Mouse (Mus musculus) myocyte (in vitro differentiated cells): Measurements from ENCODE around the gene Lin7b. TPM values are rescaled to one million over a fixed set of nuclear protein-coding genes. Genes with fewer than 3 reads are reported as not detected.

Experiments
- H3K27me3 ChIP-seq: one replicate; pipeline ENCODE4 v1.6.1; 2011; ENCODE audit not compliant: control insufficient read depth, insufficient read depth, insufficient read length
- H3K36me3 ChIP-seq: one replicate; pipeline ENCODE4 v1.6.1; 2011; ENCODE audit not compliant: control insufficient read depth, insufficient read depth
- H3K4me2 ChIP-seq: one replicate; pipeline ENCODE4 v1.6.1; 2011; ENCODE audit warnings: low read depth, control low read depth
- H3K4me3 ChIP-seq: one replicate; pipeline ENCODE4 v1.5.1; 2011; ENCODE audit warnings: mild to moderate bottlenecking, control low read depth, moderate library complexity
- H3K79me2 ChIP-seq: one replicate; pipeline ENCODE4 v1.6.1; 2011; ENCODE audit not compliant: control insufficient read depth, insufficient read depth
- H3ac ChIP-seq: one replicate; pipeline ENCODE4 v1.6.1; 2011; ENCODE audit not compliant: control insufficient read depth, insufficient read length
- CEBPB ChIP-seq: IDR thresholded peaks from 2 replicates; pipeline ENCODE4 v1.6.1; 2011; ENCODE audit warnings: mild to moderate bottlenecking, moderate library complexity; ENCODE audit not compliant: poor library complexity, insufficient read depth, severe bottlenecking
- E2F4 ChIP-seq: IDR thresholded peaks from one replicate; pipeline ENCODE4 v1.6.1; 2011; ENCODE audit warnings: mild to moderate bottlenecking, control low read depth, moderate library complexity; ENCODE audit not compliant: insufficient read depth
- MAX ChIP-seq: IDR thresholded peaks from one replicate; pipeline ENCODE4 v1.6.1; 2011; ENCODE audit warnings: low read depth, mild to moderate bottlenecking, control low read depth
- MYOD1 ChIP-seq, 3 experiments: IDR thresholded peaks; one replicate each; pipeline ENCODE4 v1.6.1; 2011; ENCODE audit warnings: control low read depth in 2 of 3, low read depth in 2 of 3, mild to moderate bottlenecking in 2 of 3, moderate library complexity in 1 of 3; ENCODE audit not compliant: insufficient read length in 2 of 3, control insufficient read depth in 1 of 3
- MYOG ChIP-seq, 3 experiments: IDR thresholded peaks; one replicate each; pipeline ENCODE4 v1.6.1; 2011; ENCODE audit warnings: control low read depth in 2 of 3, low read depth in 2 of 3, mild to moderate bottlenecking in 2 of 3; ENCODE audit not compliant: insufficient read length in 2 of 3, control insufficient read depth in 1 of 3, insufficient read depth in 1 of 3
- POLR2A ChIP-seq: IDR thresholded peaks from one replicate; pipeline ENCODE4 v1.6.1; 2011; ENCODE audit warnings: low read depth, mild to moderate bottlenecking, control low read depth, moderate library complexity; ENCODE audit not compliant: insufficient read length
- POLR2AphosphoS2 ChIP-seq: IDR thresholded peaks from one replicate; pipeline ENCODE4 v1.6.1; 2011; ENCODE audit warnings: low read depth, control low read depth; ENCODE audit not compliant: insufficient read length
- REST ChIP-seq: IDR thresholded peaks from one replicate; pipeline ENCODE4 v1.6.1; 2011; ENCODE audit warnings: mild to moderate bottlenecking, control low read depth, moderate library complexity; ENCODE audit not compliant: insufficient read depth, insufficient read length
- SRF ChIP-seq: IDR thresholded peaks from one replicate; pipeline ENCODE4 v1.6.1; 2011; ENCODE audit warnings: low read depth; ENCODE audit not compliant: control insufficient read depth, insufficient read length
- TCF12 ChIP-seq: IDR thresholded peaks from one replicate; pipeline ENCODE4 v1.6.1; 2011; ENCODE audit warnings: mild to moderate bottlenecking, control low read depth; ENCODE audit not compliant: poor library complexity, insufficient read depth, severe bottlenecking
- TCF3 ChIP-seq: IDR thresholded peaks from one replicate; pipeline ENCODE4 v1.6.1; 2011; ENCODE audit warnings: low read depth, control low read depth; ENCODE audit not compliant: insufficient read length
- USF1 ChIP-seq: IDR thresholded peaks from one replicate; pipeline ENCODE4 v1.6.1; 2011; ENCODE audit warnings: low read depth, mild to moderate bottlenecking, control low read depth, moderate library complexity
- polyA plus RNA-seq: library from polyadenylated mRNA; unstranded; fragments of >200 nt; fragmentation: generic; extraction: Trizol; gene quantifications from one replicate; pipeline ENCODE4 v1.2.1, GENCODE M21; 2012; ENCODE audit warnings: missing spikeins

Gene Lin7b
- polyA plus RNA-seq, 1 experiment = 2.4 TPM

GRCm38 (mm10) chr7:45333431-45333982, 36.9 kb downstream of the Lin7b start, which contains the start of gene Trpm4:
TSS of gene Trpm4 (minus strand) at chr7:45333780.
- Histone ChIP-seq H3K4me3 (peak within 1 kb of the TSS; percentile 65), H3K36me3 (no peaks in the 10 kb centered on the region), H3K27me3 (no peaks in the 10 kb centered on the region), H3K79me2 (no peaks in the 10 kb centered on the region), H3K4me2 (peak within 1 kb of the TSS; percentile 89), H3ac (peak within 1 kb of the TSS; percentile 29)
- no peak for TF ChIP-seq TCF3
- no peak for TF ChIP-seq TCF12
- TF ChIP-seq E2F4 = no peak
- TF ChIP-seq POLR2A = peak; percentile 85
- TF ChIP-seq USF1 = no peak
- peak in 1 of 3 experiments; percentile 12 for TF ChIP-seq MYOD1 (IDR thresholded peaks at IDR 0.05; ENCODE audit: control insufficient read depth in 1 of 3, insufficient read length in 2 of 3, low read depth in 2 of 3)
- TF ChIP-seq POLR2AphosphoS2 = peak; percentile 82
- TF ChIP-seq MAX = no peak

DNA sequence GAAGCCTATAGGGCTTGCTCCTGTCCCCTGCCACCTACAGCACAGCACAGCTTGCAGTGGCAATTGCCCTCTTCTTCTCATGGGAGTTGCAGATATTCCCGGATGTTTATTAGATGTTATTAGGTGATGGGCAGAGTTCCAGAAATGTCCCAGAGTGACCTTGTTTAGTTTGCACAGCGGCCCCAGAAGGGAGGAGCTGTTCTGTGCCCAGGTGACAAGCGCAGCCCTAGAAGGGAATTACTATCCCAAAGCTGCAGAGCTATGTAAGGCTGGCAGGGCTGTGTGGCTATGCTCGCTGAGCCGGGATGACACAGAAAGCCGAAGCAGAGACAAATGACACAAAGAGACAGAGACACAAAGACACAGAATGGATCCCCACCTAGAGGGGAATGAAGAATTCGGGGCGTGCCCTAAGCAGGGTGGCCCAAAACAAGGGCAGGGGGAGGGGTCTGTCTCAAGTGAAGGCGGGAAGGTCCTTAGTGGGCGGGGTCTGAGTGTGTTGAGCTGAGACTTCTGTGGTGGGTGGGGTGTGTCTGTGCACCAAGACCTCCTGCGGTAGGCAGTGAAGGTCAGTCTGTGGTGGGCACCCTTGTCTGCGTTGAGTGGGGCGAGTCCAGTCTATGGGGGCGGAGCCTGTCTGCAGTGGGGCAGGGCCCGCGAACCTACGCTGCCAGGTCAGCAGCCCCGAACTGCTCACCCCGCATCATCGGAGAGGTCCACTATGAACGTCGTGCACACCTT, 37.5 kb downstream of the Lin7b start:
- peak overlapping the region; percentile 89 for H3K4me2 ChIP-seq
- no peaks in the 10 kb centered on the region for H3K36me3 ChIP-seq
- H3K27me3 ChIP-seq = no peaks in the 10 kb centered on the region
- TF ChIP-seq MYOG (IDR thresholded peaks at IDR 0.05; ENCODE audit: control insufficient read depth in 1 of 3, insufficient read depth in 1 of 3, insufficient read length in 2 of 3, low read depth in 2 of 3) = no peak
- peak; percentile 55 for TF ChIP-seq POLR2A
- TF ChIP-seq USF1 = no peak
- no peak for TF ChIP-seq E2F4
- H3K79me2 ChIP-seq = no peaks in the 10 kb centered on the region
- peak overlapping the region; percentile 65 for H3K4me3 ChIP-seq
- peak overlapping the region; percentile 29 for H3ac ChIP-seq

GRCm38 (mm10) chr7:45331502-45331901, 38.9 kb downstream of the Lin7b start:
- no peaks in the 10 kb centered on the region for H3K79me2 ChIP-seq
- no peaks in the 10 kb centered on the region for H3K27me3 ChIP-seq
- H3K36me3 ChIP-seq = no peaks in the 10 kb centered on the region
- H3K4me2 ChIP-seq = no peak overlapping the region
- no peak overlapping the region for H3K4me3 ChIP-seq
- no peak for TF ChIP-seq SRF
- no peak for TF ChIP-seq TCF12
- no peak for TF ChIP-seq MAX
- no peak for TF ChIP-seq CEBPB
- TF ChIP-seq MYOD1 (IDR thresholded peaks at IDR 0.05; ENCODE audit: control insufficient read depth in 1 of 3, insufficient read length in 2 of 3, low read depth in 2 of 3) = no peak
- no peak for TF ChIP-seq MYOG (IDR thresholded peaks at IDR 0.05; ENCODE audit: control insufficient read depth in 1 of 3, insufficient read depth in 1 of 3, insufficient read length in 2 of 3, low read depth in 2 of 3)
- no peak for TF ChIP-seq REST
- no peak for TF ChIP-seq USF1
- TF ChIP-seq POLR2AphosphoS2 = no peak
- no peak for TF ChIP-seq TCF3
- no peak for TF ChIP-seq E2F4
- no peak for TF ChIP-seq POLR2A
- H3ac ChIP-seq = no peak overlapping the region

DNA sequence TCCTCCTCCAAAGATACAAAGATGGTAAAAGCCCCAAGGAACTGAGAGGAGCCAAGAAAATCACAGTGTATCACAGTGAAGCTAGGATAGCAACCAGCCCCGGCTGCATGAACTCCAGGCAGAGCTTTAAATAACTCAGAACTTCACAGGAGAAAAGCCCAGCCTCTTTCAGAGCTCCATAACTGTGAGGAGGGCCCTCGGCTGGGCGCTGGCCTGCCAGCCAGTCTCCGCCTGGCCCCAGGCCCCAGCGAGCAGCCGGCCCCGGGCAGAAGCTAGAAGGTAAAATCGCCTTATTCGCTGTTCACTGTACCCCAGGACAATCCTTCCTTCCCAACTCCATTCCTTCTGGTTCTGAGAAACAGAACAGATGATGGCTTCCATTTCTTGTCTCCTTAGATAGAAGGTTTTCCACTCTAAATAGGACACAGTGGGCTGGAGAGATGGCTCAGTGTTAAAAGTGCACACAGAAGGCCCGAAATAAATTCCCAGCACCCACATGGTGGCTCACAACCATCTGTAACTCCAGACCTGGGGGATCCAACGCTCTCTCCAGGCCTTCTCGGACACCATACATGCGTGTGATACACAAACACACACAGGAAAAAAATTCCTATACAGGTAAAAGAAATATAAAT, 41.4 kb downstream of the Lin7b start:
- Histone ChIP-seq H3K79me2 (no peaks in the 10 kb centered on the region), H3K36me3 (peaks cover 15% of the 10 kb centered on the region), H3ac (no peak overlapping the region), H3K27me3 (no peaks in the 10 kb centered on the region), H3K4me2 (no peak overlapping the region), H3K4me3 (no peak overlapping the region)
- TF ChIP-seq TCF12 (no peak), CEBPB (no peak), MYOG (IDR thresholded peaks at IDR 0.05; ENCODE audit: control insufficient read depth in 1 of 3, insufficient read depth in 1 of 3, insufficient read length in 2 of 3, low read depth in 2 of 3) (no peak), REST (no peak), TCF3 (no peak), MYOD1 (IDR thresholded peaks at IDR 0.05; ENCODE audit: control insufficient read depth in 1 of 3, insufficient read length in 2 of 3, low read depth in 2 of 3) (no peak), MAX (no peak), SRF (no peak), USF1 (no peak), E2F4 (no peak), POLR2A (no peak), POLR2AphosphoS2 (no peak)
